Mouse (Mus musculus) G1E (cell line): ENCODE data around the gene Ascc1.

Source experiments
- CTCF ChIP-seq: IDR thresholded peaks from 2 replicates; pipeline ENCODE4 v1.5.1; 2012; ENCODE audit warnings: low read depth, low read length, inconsistent platforms, mixed read lengths
- GATA1 ChIP-seq: IDR thresholded peaks from 2 replicates; pipeline ENCODE4 v1.6.1; 2012; ENCODE audit warnings: borderline replicate concordance, low read length, inconsistent platforms, mixed read lengths

- TF ChIP-seq CTCF (no peak), GATA1 (no peak)
Observed at GRCm38 (mm10) chr10:60124078-60124477, 121.5 kb downstream of the Ascc1 start.
